Mouse (Mus musculus): ENCODE measurements around the gene Gm4792. TPM values are rescaled to one million over a fixed set of nuclear protein-coding genes. Genes with fewer than 3 reads are reported as not detected.

The Gm4792 gene
- polyA plus RNA-seq, 1 experiment: not detected

DNA sequence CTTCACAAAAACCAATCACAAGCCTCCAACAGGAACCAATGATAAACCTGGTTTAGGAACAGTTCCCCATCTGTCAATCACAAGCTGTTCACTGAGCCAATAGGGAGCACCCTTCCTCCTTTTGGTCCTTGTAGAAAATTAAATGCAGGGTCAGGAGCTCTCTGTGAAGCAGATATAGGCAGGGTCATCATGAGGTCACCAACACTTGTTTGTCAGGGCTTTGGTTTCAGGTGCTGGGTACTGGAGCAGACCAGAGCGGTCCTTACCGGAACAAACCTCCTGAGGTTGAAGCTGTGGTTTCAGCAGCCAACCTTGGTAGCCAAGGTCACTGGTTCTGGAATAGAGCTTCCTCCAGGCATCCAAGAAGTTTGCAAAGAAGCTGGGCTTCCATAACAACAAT is 798 bp upstream of the Gm4792 start:
- Histone ChIP-seq H3K36me3 (ENCODE audit: control insufficient read depth, insufficient read depth, low read length) (no peaks in the 10 kb centered on the region), H3K27me3 (ENCODE audit: control insufficient read depth, insufficient read depth, low read length) (no peaks in the 10 kb centered on the region), H3K27ac (ENCODE audit: control insufficient read depth, insufficient read depth, low read depth, low read length) (no peak overlapping the region), H3K4me1 (ENCODE audit: control insufficient read depth, insufficient read depth, low read length) (no peaks in the 10 kb centered on the region), H3K4me3 (ENCODE audit: control insufficient read depth, low read depth, low read length) (no peak overlapping the region)
- TF ChIP-seq POLR2A (IDR thresholded peaks at IDR 0.05; ENCODE audit: control insufficient read depth, low read depth, low read length) (no peak), CTCF (IDR thresholded peaks at IDR 0.05; ENCODE audit: control insufficient read depth, insufficient read depth, insufficient replicate concordance, low read depth, low read length) (no peak)

DNA sequence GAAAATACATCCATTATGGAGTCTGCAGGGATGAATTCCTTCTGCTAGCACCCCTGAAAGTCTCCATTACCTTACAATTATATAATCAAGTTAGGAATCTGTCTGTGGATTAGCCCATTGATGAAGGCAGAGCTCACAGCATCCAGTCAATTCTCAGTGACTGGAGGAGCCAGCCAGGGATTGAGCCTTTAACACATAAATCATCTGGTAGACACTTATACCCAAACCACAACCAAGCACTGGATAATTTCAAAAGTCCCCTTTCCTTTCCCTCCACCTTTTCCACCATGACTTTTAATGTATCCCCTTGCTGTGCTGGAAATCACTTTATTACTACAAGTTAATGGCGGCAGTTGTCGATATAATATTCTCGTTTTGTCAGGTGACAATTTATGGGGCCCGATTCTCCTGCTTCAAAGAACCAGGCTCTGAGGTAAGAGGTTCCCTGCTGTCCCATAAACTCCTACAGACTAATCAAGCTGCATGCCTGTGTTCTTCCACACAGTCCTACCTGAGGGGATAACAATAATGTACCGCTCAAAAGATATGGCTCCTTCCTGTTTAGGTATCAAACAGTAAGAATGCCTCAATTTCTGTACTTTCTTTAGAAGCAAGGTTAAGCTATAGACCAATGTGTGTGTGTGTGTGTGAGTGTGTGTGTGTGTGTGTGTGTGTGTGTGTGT is 2.4 kb downstream of the Gm4792 start:
- H3K27me3 ChIP-seq (ENCODE audit: control insufficient read depth, insufficient read depth, low read length): no peaks in the 10 kb centered on the region
- TF ChIP-seq POLR2A (IDR thresholded peaks at IDR 0.05; ENCODE audit: control insufficient read depth, low read depth, low read length) (no peak), CTCF (IDR thresholded peaks at IDR 0.05; ENCODE audit: control insufficient read depth, insufficient read depth, insufficient replicate concordance, low read depth, low read length) (no peak)
- no peaks in the 10 kb centered on the region for H3K4me1 ChIP-seq (ENCODE audit: control insufficient read depth, insufficient read depth, low read length)
- no peaks in the 10 kb centered on the region for H3K36me3 ChIP-seq (ENCODE audit: control insufficient read depth, insufficient read depth, low read length)
- H3K27ac ChIP-seq (ENCODE audit: control insufficient read depth, insufficient read depth, low read depth, low read length): no peak overlapping the region
- no peak overlapping the region for H3K4me3 ChIP-seq (ENCODE audit: control insufficient read depth, low read depth, low read length)

- H3K27me3 ChIP-seq (ENCODE audit: control insufficient read depth, insufficient read depth, low read length): no peaks in the 10 kb centered on the region
- no peak overlapping the region for H3K27ac ChIP-seq (ENCODE audit: control insufficient read depth, insufficient read depth, low read depth, low read length)
- TF ChIP-seq CTCF (IDR thresholded peaks at IDR 0.05; ENCODE audit: control insufficient read depth, insufficient read depth, insufficient replicate concordance, low read depth, low read length) (no peak), POLR2A (IDR thresholded peaks at IDR 0.05; ENCODE audit: control insufficient read depth, low read depth, low read length) (no peak)
- no peaks in the 10 kb centered on the region for H3K4me1 ChIP-seq (ENCODE audit: control insufficient read depth, insufficient read depth, low read length)
- H3K36me3 ChIP-seq (ENCODE audit: control insufficient read depth, insufficient read depth, low read length): no peaks in the 10 kb centered on the region
- no peak overlapping the region for H3K4me3 ChIP-seq (ENCODE audit: control insufficient read depth, low read depth, low read length)
Measured at GRCm38 (mm10) chr10:94294933-94295750, 3.4 kb downstream of the Gm4792 start.

DNA sequence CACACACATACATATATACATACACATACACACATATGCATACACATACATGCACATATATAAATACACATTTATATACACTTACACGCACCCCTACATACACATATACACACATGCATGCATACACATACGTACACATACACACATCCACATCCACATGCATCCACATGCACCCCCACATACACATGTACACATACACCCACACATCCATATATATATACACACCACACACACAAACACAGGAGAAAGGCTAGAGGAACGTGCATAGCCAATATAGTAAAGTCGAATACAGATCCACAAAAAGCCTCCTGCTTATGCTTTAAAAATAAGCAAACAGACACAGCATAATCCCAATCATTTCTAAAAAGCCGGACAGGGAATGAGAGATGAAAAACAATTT is 4.1 kb downstream of the Gm4792 start:
- H3K36me3 ChIP-seq (ENCODE audit: control insufficient read depth, insufficient read depth, low read length): no peaks in the 10 kb centered on the region
- H3K4me1 ChIP-seq (ENCODE audit: control insufficient read depth, insufficient read depth, low read length): no peaks in the 10 kb centered on the region
- TF ChIP-seq POLR2A (IDR thresholded peaks at IDR 0.05; ENCODE audit: control insufficient read depth, low read depth, low read length) (no peak), CTCF (IDR thresholded peaks at IDR 0.05; ENCODE audit: control insufficient read depth, insufficient read depth, insufficient replicate concordance, low read depth, low read length) (no peak)
- no peak overlapping the region for H3K4me3 ChIP-seq (ENCODE audit: control insufficient read depth, low read depth, low read length)
- no peak overlapping the region for H3K27ac ChIP-seq (ENCODE audit: control insufficient read depth, insufficient read depth, low read depth, low read length)
- no peaks in the 10 kb centered on the region for H3K27me3 ChIP-seq (ENCODE audit: control insufficient read depth, insufficient read depth, low read length)

GRCm38 (mm10) chr10:94282797-94283196 is 15.7 kb downstream of the Gm4792 start:
- Histone ChIP-seq H3K4me3 (ENCODE audit: control insufficient read depth, low read depth, low read length) (no peak overlapping the region), H3K4me1 (ENCODE audit: control insufficient read depth, insufficient read depth, low read length) (no peaks in the 10 kb centered on the region), H3K27me3 (ENCODE audit: control insufficient read depth, insufficient read depth, low read length) (no peaks in the 10 kb centered on the region), H3K36me3 (ENCODE audit: control insufficient read depth, insufficient read depth, low read length) (no peaks in the 10 kb centered on the region), H3K27ac (ENCODE audit: control insufficient read depth, insufficient read depth, low read depth, low read length) (no peak overlapping the region)
- no peak for TF ChIP-seq CTCF (IDR thresholded peaks at IDR 0.05; ENCODE audit: control insufficient read depth, insufficient read depth, insufficient replicate concordance, low read depth, low read length)
- TF ChIP-seq POLR2A (IDR thresholded peaks at IDR 0.05; ENCODE audit: control insufficient read depth, low read depth, low read length): no peak

GRCm38 (mm10) chr10:94282179-94282578 is 16.3 kb downstream of the Gm4792 start:
- Histone ChIP-seq H3K4me3 (ENCODE audit: control insufficient read depth, low read depth, low read length) (no peak overlapping the region), H3K4me1 (ENCODE audit: control insufficient read depth, insufficient read depth, low read length) (no peaks in the 10 kb centered on the region), H3K27me3 (ENCODE audit: control insufficient read depth, insufficient read depth, low read length) (no peaks in the 10 kb centered on the region), H3K27ac (ENCODE audit: control insufficient read depth, insufficient read depth, low read depth, low read length) (no peak overlapping the region), H3K36me3 (ENCODE audit: control insufficient read depth, insufficient read depth, low read length) (no peaks in the 10 kb centered on the region)
- TF ChIP-seq CTCF (IDR thresholded peaks at IDR 0.05; ENCODE audit: control insufficient read depth, insufficient read depth, insufficient replicate concordance, low read depth, low read length): no peak
- TF ChIP-seq POLR2A (IDR thresholded peaks at IDR 0.05; ENCODE audit: control insufficient read depth, low read depth, low read length): no peak

DNA sequence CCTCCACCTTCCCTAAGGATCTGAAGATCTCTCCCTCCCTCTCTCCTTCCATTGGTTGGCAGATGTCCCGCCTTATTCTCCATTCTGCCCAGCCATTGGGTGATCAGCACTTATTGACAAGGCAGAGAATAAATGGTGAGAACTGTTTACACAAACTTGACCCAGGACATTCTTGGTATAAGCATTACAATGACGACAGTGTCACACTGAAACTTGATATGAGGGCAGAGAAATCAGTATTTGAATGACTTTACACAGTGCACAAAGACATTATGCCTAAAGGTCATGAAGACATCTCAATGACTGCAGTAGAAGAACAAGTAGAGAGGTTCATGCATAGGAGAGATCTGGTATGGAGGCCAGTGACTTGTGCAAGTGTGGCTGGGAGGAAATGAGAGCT is 22.0 kb downstream of the Gm4792 start:
- Histone ChIP-seq H3K4me3 (ENCODE audit: control insufficient read depth, low read depth, low read length) (no peak overlapping the region), H3K36me3 (ENCODE audit: control insufficient read depth, insufficient read depth, low read length) (no peaks in the 10 kb centered on the region), H3K4me1 (ENCODE audit: control insufficient read depth, insufficient read depth, low read length) (no peaks in the 10 kb centered on the region), H3K27ac (ENCODE audit: control insufficient read depth, insufficient read depth, low read depth, low read length) (no peak overlapping the region), H3K27me3 (ENCODE audit: control insufficient read depth, insufficient read depth, low read length) (no peaks in the 10 kb centered on the region)
- TF ChIP-seq CTCF (IDR thresholded peaks at IDR 0.05; ENCODE audit: control insufficient read depth, insufficient read depth, insufficient replicate concordance, low read depth, low read length): no peak

All from testis, adult 2 months (tissue).